Mouse (Mus musculus) frontal cortex, postnatal 25 days (tissue): ENCODE results near the gene Pilra.
"Not testable (repeated sequence)": the region's sequence is repeated elsewhere in the genome, so short reads cannot be mapped to it uniquely, and the experiment has no call there.

Source experiments
- DNase-seq, 2 experiments: peaks; one replicate each; pipeline ENCODE4 v3.0.0; 2022; ENCODE audit warnings: low spot score in 2 of 2

Pilra gene

GRCm38 (mm10) chr5:137835966-137836520 is at the start of gene Pilra:
TSS of gene Pilra (minus strand) at chr5:137836281.
- not testable (repeated sequence) for DNase-seq

- DNase-seq = no peak
These were observed 47.3 kb upstream of the Pilra start for GRCm38 (mm10) chr5:137883345-137883744.

- no peak for DNase-seq
These were observed 46.8 kb upstream of the Pilra start for GRCm38 (mm10) chr5:137882922-137883321.

- no peak for DNase-seq
These were observed 41.8 kb upstream of the Pilra start for GRCm38 (mm10) chr5:137877860-137878259.

- no peak for DNase-seq
These were observed 39.0 kb upstream of the Pilra start for GRCm38 (mm10) chr5:137875054-137875453.

GRCm38 (mm10) chr5:137872381-137872702 is 36.3 kb upstream of the Pilra start:
- DNase-seq = not testable (repeated sequence)

DNA sequence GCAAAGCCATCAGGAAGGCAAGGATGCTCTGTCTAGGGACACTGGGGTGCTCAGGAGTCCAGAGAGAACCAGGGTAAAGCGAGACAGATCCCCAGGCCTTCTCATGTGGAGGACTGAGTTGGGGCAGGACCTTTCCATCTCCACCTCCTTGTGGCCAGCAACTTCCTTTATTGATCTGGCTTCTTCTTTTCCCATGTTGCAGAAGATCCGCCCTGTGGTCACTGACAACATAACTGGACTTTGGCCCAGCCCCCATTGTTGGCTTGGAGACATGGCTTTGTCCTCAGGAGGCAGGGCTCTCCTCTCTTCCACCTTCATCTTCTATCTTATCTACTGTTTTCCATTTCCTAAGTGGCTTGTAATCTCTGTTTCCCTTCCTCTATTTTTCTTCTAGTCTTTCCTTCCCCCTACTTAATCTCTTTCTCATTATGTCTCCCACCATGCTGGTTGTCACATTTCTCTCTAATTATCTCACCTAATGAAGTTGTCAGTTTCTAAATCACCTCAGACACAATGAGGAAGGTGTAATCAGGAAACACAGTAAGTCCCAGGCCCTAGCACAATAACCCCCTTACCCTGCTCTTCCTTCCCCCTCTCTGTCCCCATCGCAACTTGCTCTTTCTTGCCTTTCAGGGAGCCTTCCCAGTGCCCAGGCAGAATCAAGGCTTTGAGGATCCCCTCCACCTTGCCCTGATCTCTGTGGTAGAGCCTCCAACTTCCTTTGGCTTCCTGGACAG is 35.7 kb upstream of the Pilra start, which contains the start of gene Pilrb2:
TSS of gene Pilrb2 (minus strand) at position 172 of the 737 bp plus-strand sequence.
- not testable (repeated sequence) for DNase-seq

DNA sequence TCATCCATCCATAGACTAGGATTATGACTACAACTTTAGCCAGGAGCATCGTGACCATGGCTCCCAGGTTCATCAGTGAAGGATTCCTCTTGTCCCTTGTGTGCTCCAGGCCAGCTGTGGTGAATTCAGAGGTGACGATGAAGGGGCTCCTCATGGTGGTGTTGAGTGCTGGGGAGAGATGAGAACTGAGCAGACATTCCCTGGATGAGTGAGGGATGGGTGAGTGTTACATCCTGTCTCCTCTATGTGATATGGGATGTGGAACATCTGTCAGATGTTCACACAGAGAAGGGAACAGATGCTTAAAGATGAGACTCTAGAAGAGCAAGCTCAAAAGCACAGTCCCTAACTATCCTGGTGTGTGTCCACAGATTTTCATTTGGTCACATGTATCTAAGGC is 32.5 kb upstream of the Pilra start:
- DNase-seq = not testable (repeated sequence)

DNA sequence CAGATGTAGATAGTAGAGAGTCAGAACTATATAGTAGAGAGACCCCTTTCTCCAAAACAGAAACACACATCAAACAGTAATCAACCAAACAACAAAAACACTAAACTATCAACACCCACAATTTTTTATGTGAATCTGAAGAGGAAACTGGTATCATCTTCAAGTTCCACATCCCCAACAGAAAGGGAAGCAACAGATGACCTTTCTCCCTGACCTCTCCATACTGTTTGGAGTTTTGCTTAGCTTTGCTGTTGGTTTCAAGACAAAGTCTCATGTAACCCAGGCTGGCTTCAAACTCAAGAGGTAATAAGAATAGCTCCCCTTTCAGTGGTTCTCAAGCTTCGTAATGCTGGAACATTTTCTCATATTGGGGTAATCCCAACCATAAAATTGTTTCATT is 27.9 kb upstream of the Pilra start:
- DNase-seq = not testable (repeated sequence)

- DNase-seq = not testable (repeated sequence)
These were observed 22.1 kb upstream of the Pilra start, which contains the start of gene Pilrb1 for GRCm38 (mm10) chr5:137857960-137858710. TSS of gene Pilrb1 (minus strand) at chr5:137858106.

DNA sequence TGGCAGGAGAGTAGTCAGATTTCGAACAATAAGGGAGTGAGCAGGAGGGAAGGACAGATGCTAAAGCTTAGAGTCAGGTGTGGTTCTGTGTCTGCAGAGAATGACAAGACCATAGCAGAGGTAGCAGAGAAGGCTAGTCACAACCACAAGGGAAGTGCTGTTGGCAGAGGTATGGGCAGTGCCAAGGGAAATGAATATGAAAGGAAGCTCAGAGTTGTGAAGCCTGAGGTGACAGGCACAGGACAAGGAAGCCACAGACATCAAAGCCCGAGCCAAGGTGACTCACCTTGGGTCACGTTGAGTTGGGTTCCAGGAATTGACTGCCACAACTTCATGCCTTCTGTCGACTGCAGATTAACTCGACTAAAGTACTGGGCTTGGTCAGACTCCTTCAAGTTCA is 20.8 kb upstream of the Pilra start:
- not testable (repeated sequence) for DNase-seq

DNA sequence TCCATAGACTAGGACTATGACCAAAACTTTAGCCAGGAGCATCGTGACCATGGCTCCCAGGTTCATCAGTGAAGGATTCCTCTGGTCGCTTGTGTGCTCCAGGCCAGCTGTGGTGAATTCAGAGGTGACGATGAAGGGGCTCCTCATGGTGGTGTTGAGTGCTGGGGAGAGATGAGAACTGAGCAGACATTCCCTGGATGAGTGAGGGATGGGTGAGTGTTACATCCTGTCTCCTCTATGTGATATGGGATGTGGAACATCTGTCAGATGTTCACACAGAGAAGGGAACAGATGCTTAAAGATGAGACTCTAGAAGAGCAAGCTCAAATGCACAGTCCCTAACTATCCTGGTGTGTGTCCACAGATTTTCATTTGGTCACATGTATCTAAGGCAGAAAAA is 18.8 kb upstream of the Pilra start:
- not testable (repeated sequence) for DNase-seq

GRCm38 (mm10) chr5:137850313-137850712 is 14.2 kb upstream of the Pilra start:
- not testable (repeated sequence) for DNase-seq

GRCm38 (mm10) chr5:137837110-137837509 is 1.0 kb upstream of the Pilra start:
- not testable (repeated sequence) for DNase-seq

DNA sequence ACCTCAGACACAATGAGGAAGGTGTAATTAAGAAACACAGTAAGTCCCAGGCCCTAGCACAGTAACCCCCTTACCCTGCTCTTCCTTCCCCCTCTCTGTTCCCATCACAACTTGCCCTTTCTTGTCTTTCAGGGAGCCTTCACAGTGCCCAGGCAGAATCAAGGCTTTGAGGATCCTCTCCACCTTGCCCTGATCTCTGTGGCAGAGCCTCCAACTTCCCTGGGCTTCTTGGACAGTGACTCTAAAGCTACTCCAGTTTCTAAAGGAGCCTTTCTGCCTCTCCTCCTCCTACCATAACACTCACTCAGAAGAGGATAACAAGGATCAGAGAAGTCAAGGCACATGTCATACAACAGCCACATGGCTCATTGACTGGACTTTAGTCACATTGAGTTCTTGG is 530 bp upstream of the Pilra start:
- DNase-seq = no peak

DNA sequence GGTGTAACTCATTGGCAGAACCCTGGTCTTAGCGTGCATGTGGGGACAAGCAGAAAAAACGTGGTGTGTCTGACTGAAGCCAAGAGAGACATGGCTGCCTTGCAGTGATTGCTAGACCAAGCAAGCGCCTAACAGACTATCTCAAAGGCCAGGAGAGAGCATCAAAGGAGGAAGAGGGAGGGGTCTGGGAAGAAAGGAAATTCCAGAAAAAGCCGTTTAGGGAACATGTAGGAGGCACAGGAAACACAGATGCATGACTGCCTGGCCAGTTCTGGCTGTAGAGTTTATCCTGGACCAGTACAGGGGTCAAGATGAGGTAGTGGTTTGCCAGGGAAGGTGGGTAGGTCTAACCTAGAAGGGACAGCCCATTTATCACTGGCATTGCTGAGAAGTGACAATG is 2.6 kb downstream of the Pilra start:
- no peak for DNase-seq

DNA sequence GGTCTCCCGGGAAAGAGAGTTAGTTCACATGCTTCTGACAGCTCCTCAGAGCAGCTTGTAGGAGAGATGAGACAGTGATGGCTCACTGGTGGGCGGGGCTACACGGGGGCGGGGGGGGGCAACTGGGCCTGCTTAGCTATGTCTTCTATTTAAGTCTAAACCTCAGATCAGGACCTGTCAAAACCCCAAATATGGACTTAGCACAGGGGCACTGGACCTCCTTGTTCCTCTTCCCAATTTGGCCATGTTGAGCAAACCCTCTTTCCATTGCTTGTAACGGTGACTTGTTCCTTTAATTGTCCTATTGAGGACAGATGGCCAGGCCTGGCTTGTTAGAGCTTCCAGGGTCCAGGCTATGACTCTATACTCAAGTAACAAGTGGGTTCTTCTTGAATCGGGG is 4.6 kb downstream of the Pilra start:
- no peak for DNase-seq

- no peak for DNase-seq
These were observed 5.0 kb downstream of the Pilra start for GRCm38 (mm10) chr5:137831106-137831505.

DNA sequence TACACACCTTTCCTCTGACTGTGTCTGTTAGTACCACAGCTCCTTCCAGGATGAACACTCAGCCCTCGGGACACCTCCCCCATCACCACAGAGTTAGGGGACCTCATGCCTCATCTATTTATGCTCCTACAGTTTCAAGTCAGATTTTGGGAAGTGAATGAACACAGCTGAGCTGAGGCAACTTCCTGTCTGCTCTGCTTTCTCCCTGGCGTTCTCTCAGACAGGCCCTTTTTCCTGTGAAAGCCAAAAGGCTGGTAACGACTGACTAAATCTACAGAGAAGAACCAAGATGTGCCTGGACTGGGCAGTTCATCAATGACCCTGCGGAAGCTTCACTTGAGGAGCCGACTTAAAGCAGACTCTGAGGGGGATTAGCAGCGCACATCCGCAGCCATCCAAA is 5.8 kb downstream of the Pilra start:
- no peak for DNase-seq

DNA sequence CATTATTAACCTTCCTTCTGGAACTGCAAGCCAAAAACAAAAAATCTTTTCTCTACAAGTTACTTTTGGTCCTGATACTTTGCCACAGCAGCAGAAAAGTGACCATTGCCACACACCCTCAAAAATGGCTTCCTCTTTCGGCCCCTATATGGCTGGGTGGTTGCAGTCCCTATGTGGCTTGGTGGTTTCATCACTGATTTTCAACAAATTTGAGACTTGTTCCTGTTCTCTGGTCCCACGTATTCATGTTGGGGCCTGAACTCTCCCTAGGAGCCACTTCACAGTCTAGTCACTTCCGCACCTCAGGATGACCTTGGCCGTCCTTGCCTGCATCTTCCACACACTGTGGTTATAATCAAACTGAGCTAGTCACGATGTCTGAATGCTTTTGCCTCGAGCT is 7.4 kb downstream of the Pilra start:
- DNase-seq = no peak

DNA sequence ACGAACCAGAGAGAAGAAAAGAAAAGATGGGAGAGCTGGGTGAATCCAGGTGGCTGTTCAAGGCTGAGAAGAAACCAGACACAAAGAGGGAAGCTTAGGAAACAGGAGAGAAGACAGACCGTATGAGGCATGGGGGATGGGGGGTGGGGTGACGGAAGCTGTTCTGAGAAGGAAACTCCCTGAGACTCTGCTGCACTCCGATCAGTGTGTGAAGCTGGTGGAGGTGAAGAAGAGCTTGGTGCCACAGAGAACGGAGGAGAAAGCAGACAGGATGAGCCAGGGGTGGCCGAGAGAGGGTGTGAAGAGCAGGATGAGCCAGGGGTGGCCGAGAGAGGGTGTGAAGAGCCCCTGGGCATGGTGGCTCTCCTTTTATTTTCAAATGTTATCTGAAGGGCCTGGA is 9.7 kb downstream of the Pilra start:
- no peak for DNase-seq

GRCm38 (mm10) chr5:137825971-137826370 is 10.1 kb downstream of the Pilra start:
- DNase-seq = no peak

DNA sequence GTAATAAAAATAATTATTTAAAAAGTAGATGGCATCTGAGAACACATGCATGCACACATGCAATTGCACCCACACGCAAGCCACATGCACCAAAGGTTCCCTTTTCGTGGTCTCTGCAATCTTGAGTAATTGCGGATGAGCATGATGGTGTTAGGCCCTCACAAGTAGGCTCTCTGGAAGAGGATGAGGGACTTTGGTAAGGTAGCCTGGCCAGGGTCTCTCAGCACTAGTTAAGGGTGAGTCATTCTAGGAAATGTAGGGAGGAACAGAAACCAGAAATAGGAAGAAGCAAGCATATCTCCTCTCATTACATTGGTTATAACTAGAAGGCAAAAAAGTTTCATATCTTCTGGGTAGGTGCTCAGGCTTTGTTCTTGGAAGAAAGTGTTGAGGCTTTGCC is 11.1 kb downstream of the Pilra start:
- DNase-seq = no peak
